Comparison of ENCODE assay signal across 14 mouse cellular contexts in genomic region chr8:83036521-83037166, GRCm38 (mm10).
DNase-seq lines count a peak whose midpoint lies in the region; ATAC-seq and TF ChIP-seq lines count a peak whose summit lies in the region.
"Had no signal": no experiment of that assay in that cellular context is flagged by ENCODE, and none has a peak within 500 bp of the region (broad histone marks: within the 10 kb centered on the region; RNA-seq: fewer than 3 reads in every experiment).

No protein-coding gene starts in this region.

- DNase-seq in cerebellum, postnatal 25 days, result peak; percentile 17 to 48
- DNase-seq in cerebellum, adult 9-11 months, result no peak
- peak; percentile 13 for DNase-seq in liver, adult 2 months (ENCODE audit: extremely low read depth, low read depth, low spot score)
- DNase-seq in liver (no peak), MN1 (ENCODE audit: low spot score) (peak; percentile 15)
- peak; percentile 22 for DNase-seq in heart, postnatal 25 days (ENCODE audit: low spot score)
- DNase-seq in urinary bladder, postnatal 4 days (ENCODE audit: low spot score in 2 of 2), result no peak
- no peak for DNase-seq in forebrain, embryonic 14.5 days (ENCODE audit: low spot score)
- DNase-seq: cerebellum, adult 9-10 months; right cerebral cortex, postnatal 14 days had no signal

- WGBS in liver, adult 2 months, result 82% methylated on average over 3 of the region's 3 CpGs
- 70% methylated on average over 3 of the region's 3 CpGs for WGBS in forebrain, embryonic 14.5 days

- H3K79me2 ChIP-seq in liver, adult 2 months (ENCODE audit: control insufficient read depth, insufficient read depth, low read length), result no peaks in the 10 kb centered on the region

- no peak for TF ChIP-seq POLR2A in liver, adult 2 months (IDR thresholded peaks at IDR 0.05; ENCODE audit: extremely low read depth, insufficient read depth, low read length)

- no peak overlapping the region for H3K4me2 ChIP-seq in forebrain, embryonic 14.5 days (ENCODE audit: low read length)
- H3K4me2 ChIP-seq: kidney, embryonic 15.5 days; liver, embryonic 15.5 days; neural tube, embryonic 12.5 days had no signal

- no peaks in the 10 kb centered on the region for H3K9me3 ChIP-seq in forebrain, embryonic 14.5 days (replicated peaks; ENCODE audit: control insufficient read depth, low read length)
- H3K9me3 ChIP-seq: kidney, embryonic 15.5 days; liver, embryonic 15.5 days; midbrain, embryonic 10.5 days; neural tube, embryonic 12.5 days had no signal

- H3K27ac ChIP-seq in liver, adult 2 months (replicated peaks; ENCODE audit: insufficient read depth, low read depth, low read length), result no peak overlapping the region
- no peak overlapping the region for H3K27ac ChIP-seq in forebrain, embryonic 14.5 days (ENCODE audit: low read depth, low read length)
- H3K27ac ChIP-seq: kidney, embryonic 15.5 days; liver, embryonic 15.5 days; midbrain, embryonic 10.5 days; neural tube, embryonic 12.5 days had no signal

- H3K36me3 ChIP-seq in liver, adult 2 months (ENCODE audit: control insufficient read depth, insufficient read depth, low read length), result no peaks in the 10 kb centered on the region
- H3K36me3 ChIP-seq in forebrain, embryonic 14.5 days (ENCODE audit: control insufficient read depth, insufficient read depth, low read length), result no peaks in the 10 kb centered on the region
- H3K36me3 ChIP-seq: kidney, embryonic 15.5 days; liver, embryonic 15.5 days; neural tube, embryonic 12.5 days had no signal

- no peak for ATAC-seq in forebrain, embryonic 14.5 days

- H3K27me3 ChIP-seq in liver, adult 2 months (ENCODE audit: control insufficient read depth, insufficient read depth, low read length), result no peaks in the 10 kb centered on the region
- H3K27me3 ChIP-seq in forebrain, embryonic 14.5 days (replicated peaks; ENCODE audit: control insufficient read depth, insufficient read depth, low read length), result no peaks in the 10 kb centered on the region
- H3K27me3 ChIP-seq: kidney, embryonic 15.5 days; liver, embryonic 15.5 days; neural tube, embryonic 12.5 days had no signal

- no peak for TF ChIP-seq CTCF in liver, adult 2 months (IDR thresholded peaks at IDR 0.05; ENCODE audit: low read depth, low read length)

- no peak overlapping the region for H3K9ac ChIP-seq in liver, adult 2 months (ENCODE audit: low read depth, low read length)
- H3K9ac ChIP-seq in forebrain, embryonic 14.5 days (ENCODE audit: low read length), result no peak overlapping the region
- H3K9ac ChIP-seq: kidney, embryonic 15.5 days; liver, embryonic 15.5 days; neural tube, embryonic 12.5 days had no signal

- H3K4me3 ChIP-seq in liver, adult 2 months (ENCODE audit: insufficient read depth, low read depth, low read length), result no peak overlapping the region
- H3K4me3 ChIP-seq in forebrain, embryonic 14.5 days (ENCODE audit: low read depth, low read length), result no peak overlapping the region
- H3K4me3 ChIP-seq: kidney, embryonic 15.5 days; liver, embryonic 15.5 days; midbrain, embryonic 10.5 days; neural tube, embryonic 12.5 days had no signal

- intact Hi-C loops in heart, postnatal 25 days (cut with DNase I), result no loop called here

- no peaks in the 10 kb centered on the region; the same call in 1 of the 2 replicates for H3K4me1 ChIP-seq in liver, adult 2 months (ENCODE audit: control insufficient read depth, insufficient read depth, low read length)
- no peaks in the 10 kb centered on the region for H3K4me1 ChIP-seq in forebrain, embryonic 14.5 days (ENCODE audit: control insufficient read depth, insufficient read depth, low read length)
- H3K4me1 ChIP-seq: liver, embryonic 15.5 days; neural tube, embryonic 12.5 days had no signal

Comparison
In these comparisons a context has a peak if more than half of its experiments do, and no peak if none do; other contexts are left out.
1. DNase-seq: peak in cerebellum, postnatal 25 days (2 of 2), liver, adult 2 months (single experiment), MN1 (single experiment) and heart, postnatal 25 days (single experiment); none in cerebellum, adult 9-11 months (single experiment), liver (single experiment), urinary bladder, postnatal 4 days (0 of 2) and forebrain, embryonic 14.5 days (single experiment).